Mouse (Mus musculus): ENCODE data around the gene Mlh3.

- TF ChIP-seq MAX (IDR thresholded peaks at IDR 0.05) (no peak), CTCF (IDR thresholded peaks at IDR 0.05; ENCODE audit: control insufficient read depth, insufficient read depth, insufficient read length) (no peak), USF1 (IDR thresholded peaks at IDR 0.05; ENCODE audit: low read depth) (no peak), CEBPB (IDR thresholded peaks at IDR 0.05; ENCODE audit: low read depth) (no peak), MYOG (IDR thresholded peaks at IDR 0.05; ENCODE audit: control insufficient read depth, extremely low read depth, insufficient read length) (no peak), MYOD1 (IDR thresholded peaks at IDR 0.05; ENCODE audit: control insufficient read depth, insufficient read length, low read depth) (no peak), FOSL1 (IDR thresholded peaks at IDR 0.05; ENCODE audit: insufficient read depth, low read length, poor library complexity, severe bottlenecking) (no peak)
Observed at GRCm38 (mm10) chr12:85264531-85264930, 5.9 kb downstream of the Mlh3 start.
